15 mouse cellular contexts compared by ENCODE assay signal in genomic region chr10:68961376-68961775, GRCm38 (mm10).
"Had no signal": no experiment of that assay in that cellular context is flagged by ENCODE, and none has a peak within 500 bp of the region (broad histone marks: within the 10 kb centered on the region; RNA-seq: fewer than 3 reads in every experiment).

No protein-coding gene starts in this region.

- H3K4me2 ChIP-seq: lung, embryonic 15.5 days; midbrain, embryonic 12.5 days; neural tube, embryonic 12.5 days; stomach, embryonic 15.5 days had no signal

- H3K27me3 ChIP-seq: lung, embryonic 15.5 days; midbrain, embryonic 12.5 days; neural tube, embryonic 12.5 days; stomach, embryonic 15.5 days had no signal

- H3K4me3 ChIP-seq: lung, embryonic 15.5 days; midbrain, embryonic 10.5 days; midbrain, embryonic 12.5 days; neural tube, embryonic 12.5 days; stomach, embryonic 15.5 days had no signal

- ATAC-seq: midbrain, embryonic 16.5 days had no signal

- DNase-seq: lung, adult 18-20 months; lung, postnatal 4 days; midbrain, embryonic 14.5 days; right cerebral cortex, postnatal 14 days; thymus, adult 2 months; thymus, postnatal 25 days; thymus, postnatal 4 days had no signal

- H3K9ac ChIP-seq: liver, embryonic 14.5 days; lung, embryonic 15.5 days; midbrain, embryonic 12.5 days; neural tube, embryonic 12.5 days; stomach, embryonic 15.5 days had no signal

- H3K9me3 ChIP-seq: lung, embryonic 15.5 days; midbrain, embryonic 10.5 days; midbrain, embryonic 12.5 days; neural tube, embryonic 12.5 days; stomach, embryonic 15.5 days had no signal

- H3K4me1 ChIP-seq: lung, embryonic 15.5 days; midbrain, embryonic 10.5 days; midbrain, embryonic 12.5 days; neural tube, embryonic 12.5 days; stomach, embryonic 15.5 days had no signal

- H3K27ac ChIP-seq: liver, embryonic 14.5 days; lung, embryonic 15.5 days; midbrain, embryonic 10.5 days; midbrain, embryonic 12.5 days; neural tube, embryonic 12.5 days; stomach, embryonic 15.5 days; stomach, postnatal 0 days had no signal

- H3K36me3 ChIP-seq: lung, embryonic 15.5 days; midbrain, embryonic 10.5 days; midbrain, embryonic 12.5 days; neural tube, embryonic 12.5 days; stomach, embryonic 15.5 days had no signal
